12 mouse cellular contexts compared by ENCODE assay signal in the genomic region with DNA sequence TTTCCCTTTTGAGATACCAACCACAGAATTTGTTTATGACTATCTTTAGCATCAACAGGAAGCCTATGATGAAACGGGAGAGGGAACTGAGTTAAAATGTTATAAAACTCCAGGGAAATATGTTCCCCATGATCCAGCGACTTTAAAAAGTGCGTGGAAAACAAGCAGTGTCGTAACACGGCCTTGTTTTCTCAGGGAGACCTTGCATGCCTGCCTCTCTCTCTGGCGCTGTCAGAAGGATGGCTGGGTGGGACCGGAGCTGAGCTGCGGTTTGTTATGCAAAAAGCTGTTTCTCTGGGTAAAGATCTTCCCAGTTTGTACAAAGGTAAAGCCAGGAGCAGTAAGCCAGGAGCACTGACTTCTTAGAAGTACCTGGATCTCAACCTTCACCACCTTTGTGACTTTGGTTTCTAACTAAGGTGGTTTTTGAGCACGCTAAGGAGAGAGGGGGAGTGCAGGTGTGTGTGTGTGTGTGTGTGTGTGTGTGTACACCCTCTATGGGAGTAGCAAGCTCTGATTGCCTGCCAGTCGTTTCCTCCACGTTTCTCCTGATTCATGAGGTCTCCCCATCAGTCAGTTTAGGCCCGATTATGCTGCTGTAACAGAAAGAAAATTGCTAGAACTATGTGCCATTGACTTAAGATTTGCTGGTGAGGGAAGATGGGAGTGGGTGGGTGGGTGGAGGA.
DNase-seq lines count a peak whose midpoint lies in the region; ATAC-seq and TF ChIP-seq lines count a peak whose summit lies in the region.
"Had no signal": no experiment of that assay in that cellular context is flagged by ENCODE, and none has a peak within 500 bp of the region (broad histone marks: within the 10 kb centered on the region; RNA-seq: fewer than 3 reads in every experiment).

No protein-coding gene starts in this region.

- 0 out of 2 replicates have a peak overlapping the region, but pooled peaks have one; percentile 10 for H3K4me2 ChIP-seq in embryonic facial prominence, embryonic 14.5 days (ENCODE audit: low read depth, low read length)
- H3K4me2 ChIP-seq: forebrain, embryonic 15.5 days; hindbrain, embryonic 12.5 days had no signal

- H3K4me3 ChIP-seq in embryonic facial prominence, embryonic 14.5 days (ENCODE audit: low read depth, low read length), result no peak overlapping the region
- H3K4me3 ChIP-seq in embryonic facial prominence, embryonic 10.5 days, result no peak overlapping the region
- H3K4me3 ChIP-seq in thymus, adult 2 months (ENCODE audit: control insufficient read depth, insufficient read depth, low read length), result peak overlapping the region; percentile 1; the same call in 1 of the 2 replicates
- no peak overlapping the region for H3K4me3 ChIP-seq in layer of hippocampus, adult 2 months
- H3K4me3 ChIP-seq: forebrain, embryonic 15.5 days; hindbrain, embryonic 12.5 days; myocyte had no signal

- no peaks in the 10 kb centered on the region for H3K36me3 ChIP-seq in embryonic facial prominence, embryonic 14.5 days (ENCODE audit: control insufficient read depth, insufficient read depth, low read length)
- no peaks in the 10 kb centered on the region for H3K36me3 ChIP-seq in embryonic facial prominence, embryonic 10.5 days (replicated peaks)
- H3K36me3 ChIP-seq in thymus, adult 2 months (ENCODE audit: control insufficient read depth, insufficient read depth, low read length), result no peaks in the 10 kb centered on the region
- H3K36me3 ChIP-seq: forebrain, embryonic 15.5 days; hindbrain, embryonic 12.5 days had no signal

- 21% methylated on average over 12 of the region's 12 CpGs for WGBS in embryonic facial prominence, embryonic 14.5 days
- 24% methylated on average over 12 of the region's 12 CpGs for WGBS in embryonic facial prominence, embryonic 10.5 days
- WGBS in thymus, adult 2 months, result 9% methylated on average over 12 of the region's 12 CpGs

- TF ChIP-seq CTCF in thymus, adult 2 months (IDR thresholded peaks at IDR 0.05; ENCODE audit: borderline replicate concordance, control insufficient read depth, extremely low read depth, insufficient read depth, low read length, poor library complexity), result no peak
- no peak for TF ChIP-seq CTCF in layer of hippocampus, adult 2 months (conservative IDR thresholded peaks at IDR 0.05)

- no peaks in the 10 kb centered on the region for H3K4me1 ChIP-seq in embryonic facial prominence, embryonic 14.5 days (ENCODE audit: control insufficient read depth, insufficient read depth, low read length)
- peaks cover 10% of the 10 kb centered on the region; the same call in 1 of the 2 replicates for H3K4me1 ChIP-seq in embryonic facial prominence, embryonic 10.5 days
- peaks cover 19% of the 10 kb centered on the region for H3K4me1 ChIP-seq in thymus, adult 2 months (replicated peaks; ENCODE audit: control insufficient read depth, insufficient read depth, low read length)
- H3K4me1 ChIP-seq: forebrain, embryonic 15.5 days; hindbrain, embryonic 12.5 days had no signal

- DNase-seq in embryonic facial prominence, embryonic 14.5 days (ENCODE audit: low spot score), result peak; percentile 27
- no peak for DNase-seq in embryonic facial prominence, embryonic 10.5 days (ENCODE audit: low spot score)
- DNase-seq in adrenal gland, adult 2 months, result peak; percentile 73
- DNase-seq in lung, postnatal 25 days (ENCODE audit: low spot score), result peak; percentile 53
- peak; percentile 49 for DNase-seq in thymus, adult 2 months
- DNase-seq in layer of hippocampus, adult 11-12 months (ENCODE audit: low spot score), result no peak
- no peak for DNase-seq in layer of hippocampus, adult 2 months (ENCODE audit: low spot score in 2 of 2)
- DNase-seq in gastrocnemius, adult 18-20 months (ENCODE audit: low spot score), result no peak
- DNase-seq: cerebellum, adult 9-10 months had no signal

- no peak overlapping the region for H3K9ac ChIP-seq in embryonic facial prominence, embryonic 14.5 days (ENCODE audit: low read depth, low read length)
- H3K9ac ChIP-seq: forebrain, embryonic 15.5 days; hindbrain, embryonic 12.5 days had no signal

- TF ChIP-seq POLR2A in thymus, adult 2 months (IDR thresholded peaks at IDR 0.05; ENCODE audit: control insufficient read depth, extremely low read depth, insufficient read depth, low read length, poor library complexity), result no peak

- no peaks in the 10 kb centered on the region for H3K9me3 ChIP-seq in embryonic facial prominence, embryonic 14.5 days (ENCODE audit: control insufficient read depth, low read length)
- H3K9me3 ChIP-seq in embryonic facial prominence, embryonic 10.5 days, result no peaks in the 10 kb centered on the region
- H3K9me3 ChIP-seq: forebrain, embryonic 15.5 days; hindbrain, embryonic 12.5 days had no signal

- no peak overlapping the region for H3K27ac ChIP-seq in embryonic facial prominence, embryonic 14.5 days (replicated peaks; ENCODE audit: low read depth, low read length)
- H3K27ac ChIP-seq in embryonic facial prominence, embryonic 10.5 days (replicated peaks), result no peak overlapping the region
- H3K27ac ChIP-seq in thymus, adult 2 months (ENCODE audit: control insufficient read depth, insufficient read depth, low read length), result peak overlapping the region; percentile 76
- no peak overlapping the region for H3K27ac ChIP-seq in layer of hippocampus, adult 2 months
- H3K27ac ChIP-seq: forebrain, embryonic 15.5 days; hindbrain, embryonic 12.5 days had no signal

- no peaks in the 10 kb centered on the region for H3K27me3 ChIP-seq in embryonic facial prominence, embryonic 14.5 days (replicated peaks; ENCODE audit: control insufficient read depth, insufficient read depth, low read length)
- no peaks in the 10 kb centered on the region for H3K27me3 ChIP-seq in embryonic facial prominence, embryonic 10.5 days (replicated peaks; ENCODE audit: low read depth, poor library complexity, severe bottlenecking)
- H3K27me3 ChIP-seq in thymus, adult 2 months (ENCODE audit: control insufficient read depth, insufficient read depth, low read length), result no peaks in the 10 kb centered on the region
- H3K27me3 ChIP-seq: forebrain, embryonic 15.5 days; hindbrain, embryonic 12.5 days had no signal

- ATAC-seq in embryonic facial prominence, embryonic 14.5 days (ENCODE audit: low read depth), result no peak
- ATAC-seq: forebrain, embryonic 15.5 days had no signal

Comparison
In these comparisons a context has a peak if more than half of its experiments do, and no peak if none do; other contexts are left out.
1. DNase-seq: peak in embryonic facial prominence, embryonic 14.5 days (single experiment), adrenal gland, adult 2 months (single experiment), lung, postnatal 25 days (single experiment) and thymus, adult 2 months (single experiment); none in embryonic facial prominence, embryonic 10.5 days (single experiment), layer of hippocampus, adult 11-12 months (single experiment), layer of hippocampus, adult 2 months (0 of 2) and gastrocnemius, adult 18-20 months (single experiment).